Comparison of ENCODE assay signal across 1 mouse cellular context in genomic region chr10:80165392-80166128, GRCm38 (mm10).
TF ChIP-seq lines count a peak whose summit lies in the region.

Gene Cirbp (plus strand): TSS chr10:80165985.

TF ChIP-seq in CH12.LX, 34 proteins besides CTCF, POLR2A, EP300 and RAD21 (continued from another document):
- no peak for TF ChIP-seq ZKSCAN1 (IDR thresholded peaks at IDR 0.05; ENCODE audit: borderline replicate concordance, low read depth, low read length)
- no peak for TF ChIP-seq POLR2AphosphoS2 (IDR thresholded peaks at IDR 0.05; ENCODE audit: low read depth, low read length)
- TF ChIP-seq SIN3A (IDR thresholded peaks at IDR 0.05; ENCODE audit: low read length) = peak; percentile 61; the same call in 1 of the 2 replicates
- peak; percentile 90; the same call in 1 of the 2 replicates for TF ChIP-seq MAZ (IDR thresholded peaks at IDR 0.05; ENCODE audit: low read depth, low read length)
- no peak for TF ChIP-seq CHD1 (IDR thresholded peaks at IDR 0.05; ENCODE audit: low read depth, low read length)
- TF ChIP-seq UBTF (IDR thresholded peaks at IDR 0.05; ENCODE audit: low read depth, low read length) = no peak
- 0 out of 2 replicates have a peak, but pooled peaks have one; percentile 33 for TF ChIP-seq MEF2A (IDR thresholded peaks at IDR 0.05; ENCODE audit: borderline replicate concordance, low read depth, low read length)
- TF ChIP-seq MYC (IDR thresholded peaks at IDR 0.05; ENCODE audit: low read depth, low read length) = peak; percentile 2; the same call in 1 of the 2 replicates
- TF ChIP-seq CHD2 (IDR thresholded peaks at IDR 0.05; ENCODE audit: low read length) = peak; percentile 54; the same call in 1 of the 2 replicates
- no peak for TF ChIP-seq ZC3H11A (IDR thresholded peaks at IDR 0.05; ENCODE audit: low read depth, low read length)
- TF ChIP-seq MAX (IDR thresholded peaks at IDR 0.05; ENCODE audit: low read length) = no peak; the same call in 1 of the 2 replicates
- no peak; the same call in 1 of the 2 replicates for TF ChIP-seq MXI1 (IDR thresholded peaks at IDR 0.05; ENCODE audit: low read depth, low read length)
